Mouse (Mus musculus) stomach, embryonic 16.5 days (tissue): ENCODE data around the gene Man1c1. TPM values are rescaled to one million over a fixed set of nuclear protein-coding genes. Genes with fewer than 3 reads are reported as not detected.

ENCODE experiments used
- ATAC-seq: fragments of 200-750 bp; cut with Nextera tagmentation; 2 replicates; pipeline ENCODE4 v1.8.0; 2017; ENCODE audit warnings: moderate number of reproducible peaks, moderate TSS enrichment; ENCODE audit not compliant: insufficient read depth, low FRiP score
- H3K27ac ChIP-seq: fragments of 300-500 bp; sonication (generic); 2 replicates; pipeline ENCODE4 v1.5.1; 2014; ENCODE audit warnings: low read length
- H3K27me3 ChIP-seq: fragments of 300-500 bp; sonication (generic); 2 replicates; pipeline ENCODE4 v1.6.1; 2014; ENCODE audit warnings: low read length, control low read depth, mixed read lengths; ENCODE audit not compliant: control insufficient read depth, insufficient read depth
- H3K36me3 ChIP-seq: fragments of 300-500 bp; sonication (generic); 2 replicates; pipeline ENCODE4 v1.6.1; 2014; ENCODE audit warnings: low read length; ENCODE audit not compliant: control insufficient read depth, insufficient read depth
- H3K4me1 ChIP-seq: fragments of 300-500 bp; sonication (generic); 2 replicates; pipeline ENCODE4 v1.6.1; 2014; ENCODE audit warnings: low read length, control low read depth, mixed read lengths; ENCODE audit not compliant: control insufficient read depth, insufficient read depth
- H3K4me2 ChIP-seq: fragments of 300-500 bp; sonication (generic); 2 replicates; pipeline ENCODE4 v1.6.1; 2014; ENCODE audit warnings: low read depth, low read length, mixed read lengths
- H3K4me3 ChIP-seq: fragments of 300-500 bp; sonication (generic); replicated peaks from 2 replicates; pipeline ENCODE4 v1.5.1; 2014; ENCODE audit warnings: mild to moderate bottlenecking, low read length
- H3K9ac ChIP-seq: fragments of 300-500 bp; sonication (generic); 2 replicates; pipeline ENCODE4 v1.6.1; 2014; ENCODE audit warnings: low read length
- H3K9me3 ChIP-seq: fragments of 300-500 bp; sonication (generic); replicated peaks from 2 replicates; pipeline ENCODE4 v1.6.1; 2016; ENCODE audit warnings: low read length, control low read depth; ENCODE audit not compliant: control insufficient read depth
- WGBS: fragments of 180-500 bp; shearing (Covaris S2); extraction: QIAGEN DNeasy Blood & Tissue Kit; methylation state at CpG from one replicate; pipeline ENCODE4 v1.1.7; 2014; 5-methylcytosine and 5-hydroxymethylcytosine counted together
- polyA plus RNA-seq: library from polyadenylated mRNA; unstranded; fragments of >200 nt; fragmentation: Nextera tagmentation; extraction: Ambion mirVana; gene quantifications from 2 replicates; pipeline ENCODE4 v1.2.1, GENCODE M21; 2015

Man1c1 gene
- polyA plus RNA-seq, 1 experiment from 2014 or later, result 1.6 TPM

DNA sequence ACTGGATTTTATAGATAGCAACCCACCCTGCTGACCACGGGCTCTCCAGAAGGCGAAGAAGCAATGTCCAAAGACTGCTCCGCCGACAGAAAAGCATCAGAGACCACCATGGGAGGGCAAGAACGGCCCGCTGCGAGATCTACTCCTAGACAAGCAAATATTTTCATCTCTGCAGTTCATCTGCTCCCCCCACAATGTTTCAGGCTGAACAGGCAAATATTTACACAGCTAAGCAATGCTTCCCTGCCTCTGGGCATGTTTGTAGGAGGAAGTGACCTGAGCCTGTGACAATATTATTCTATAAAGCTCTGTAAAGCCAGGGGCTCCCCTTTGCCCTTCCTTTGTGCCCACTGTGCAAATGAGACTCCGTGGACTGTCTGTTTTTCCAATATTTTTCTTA, 20.2 kb downstream of the Man1c1 start:
- 38% methylated on average over 8 of the region's 8 CpGs for WGBS
- Histone ChIP-seq H3K9me3 (peaks cover 13% of the 10 kb centered on the region), H3K4me3 (no peak overlapping the region), H3K27ac (peak overlapping the region; percentile 28; the same call in 1 of the 2 replicates), H3K27me3 (no peaks in the 10 kb centered on the region), H3K4me2 (peak overlapping the region; percentile 28; the same call in 1 of the 2 replicates), H3K4me1 (peaks cover 25% of the 10 kb centered on the region), H3K9ac (no peak overlapping the region), H3K36me3 (no peaks in the 10 kb centered on the region)
- peak; percentile 56; the same call in 1 of the 2 replicates for ATAC-seq

GRCm38 (mm10) chr4:134683008-134683407, 21.1 kb downstream of the Man1c1 start:
- H3K27me3 ChIP-seq, result no peaks in the 10 kb centered on the region
- peak; percentile 61 for ATAC-seq
- H3K4me2 ChIP-seq, result peak overlapping the region; percentile 28
- peak overlapping the region; percentile 28 for H3K27ac ChIP-seq
- 13% methylated on average over 13 of the region's 13 CpGs for WGBS
- peaks cover 25% of the 10 kb centered on the region for H3K4me1 ChIP-seq
- peaks cover 13% of the 10 kb centered on the region for H3K9me3 ChIP-seq
- H3K9ac ChIP-seq, result peak overlapping the region; percentile 40
- H3K36me3 ChIP-seq, result no peaks in the 10 kb centered on the region
- H3K4me3 ChIP-seq, result no peak overlapping the region

DNA sequence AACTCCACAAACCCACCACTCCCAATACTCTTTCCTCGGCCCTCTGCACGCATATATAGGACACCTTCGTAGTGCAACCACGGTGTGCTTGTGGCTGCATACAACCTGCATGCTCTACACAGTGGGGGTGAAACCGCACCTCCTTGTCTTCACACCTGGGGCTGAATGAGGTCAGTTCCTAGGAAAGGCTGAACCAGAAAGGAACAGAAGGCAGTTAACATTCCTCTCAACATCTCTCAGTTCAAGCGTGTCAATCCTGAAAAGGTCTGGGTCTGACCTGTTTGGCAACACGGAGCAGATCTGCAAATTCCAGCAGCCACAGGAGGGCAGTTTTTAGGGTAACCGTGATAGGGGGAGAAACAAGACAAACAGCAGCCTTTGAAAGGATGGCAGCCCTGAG, 21.7 kb downstream of the Man1c1 start:
- 0 out of 2 replicates have a peak overlapping the region, but pooled peaks have one; percentile 40 for H3K9ac ChIP-seq
- H3K36me3 ChIP-seq, result no peaks in the 10 kb centered on the region
- no peak overlapping the region for H3K4me2 ChIP-seq
- no peak overlapping the region for H3K4me3 ChIP-seq
- peak overlapping the region; percentile 28; the same call in 1 of the 2 replicates for H3K27ac ChIP-seq
- no peak for ATAC-seq
- WGBS, result 60% methylated on average over 8 of the region's 8 CpGs
- H3K4me1 ChIP-seq, result peaks cover 25% of the 10 kb centered on the region
- peaks cover 13% of the 10 kb centered on the region for H3K9me3 ChIP-seq
- no peaks in the 10 kb centered on the region for H3K27me3 ChIP-seq

DNA sequence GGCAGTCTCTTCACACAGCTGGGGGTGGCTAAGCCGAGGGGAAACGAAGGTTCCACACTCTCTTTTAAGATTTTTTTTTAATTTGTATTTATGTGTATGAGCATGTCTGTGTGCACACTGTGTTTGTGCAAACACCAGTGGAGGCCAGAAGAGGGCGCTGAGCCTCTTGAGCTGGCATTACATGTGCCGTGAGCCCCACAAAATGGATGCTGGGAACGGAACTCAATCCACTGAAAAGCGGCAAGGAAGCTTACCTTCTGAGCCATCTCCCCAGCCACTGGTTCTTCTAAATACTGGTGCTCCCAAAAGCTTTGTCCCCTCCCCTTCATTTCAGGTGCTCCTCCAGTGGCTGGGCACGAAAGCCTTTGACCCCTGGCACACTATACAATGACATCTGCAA, 22.3 kb downstream of the Man1c1 start:
- Histone ChIP-seq H3K9me3 (peaks cover 13% of the 10 kb centered on the region), H3K4me1 (peaks cover 25% of the 10 kb centered on the region), H3K27me3 (no peaks in the 10 kb centered on the region), H3K4me2 (no peak overlapping the region), H3K27ac (no peak overlapping the region), H3K4me3 (no peak overlapping the region), H3K36me3 (no peaks in the 10 kb centered on the region), H3K9ac (no peak overlapping the region)
- no peak for ATAC-seq
- 86% methylated on average over 7 of the region's 7 CpGs for WGBS

GRCm38 (mm10) chr4:134677556-134678508, 26.3 kb downstream of the Man1c1 start:
- Histone ChIP-seq H3K27me3 (no peaks in the 10 kb centered on the region), H3K4me1 (peaks cover 7% of the 10 kb centered on the region), H3K9me3 (no peaks in the 10 kb centered on the region), H3K4me2 (no peak overlapping the region), H3K4me3 (no peak overlapping the region), H3K9ac (no peak overlapping the region), H3K27ac (no peak overlapping the region), H3K36me3 (no peaks in the 10 kb centered on the region)
- 44% methylated on average over 17 of the region's 17 CpGs for WGBS
- no peak for ATAC-seq

- Histone ChIP-seq H3K9ac (no peak overlapping the region), H3K4me2 (no peak overlapping the region), H3K9me3 (no peaks in the 10 kb centered on the region), H3K27ac (no peak overlapping the region), H3K27me3 (no peaks in the 10 kb centered on the region), H3K4me1 (0 out of 2 replicates have a peak, but pooled peaks cover 2% of the 10 kb centered on the region), H3K4me3 (no peak overlapping the region), H3K36me3 (no peaks in the 10 kb centered on the region)
- no peak for ATAC-seq
- WGBS, result 51% methylated on average over 8 of the region's 8 CpGs
Measured at GRCm38 (mm10) chr4:134675800-134676199, 28.3 kb downstream of the Man1c1 start.

DNA sequence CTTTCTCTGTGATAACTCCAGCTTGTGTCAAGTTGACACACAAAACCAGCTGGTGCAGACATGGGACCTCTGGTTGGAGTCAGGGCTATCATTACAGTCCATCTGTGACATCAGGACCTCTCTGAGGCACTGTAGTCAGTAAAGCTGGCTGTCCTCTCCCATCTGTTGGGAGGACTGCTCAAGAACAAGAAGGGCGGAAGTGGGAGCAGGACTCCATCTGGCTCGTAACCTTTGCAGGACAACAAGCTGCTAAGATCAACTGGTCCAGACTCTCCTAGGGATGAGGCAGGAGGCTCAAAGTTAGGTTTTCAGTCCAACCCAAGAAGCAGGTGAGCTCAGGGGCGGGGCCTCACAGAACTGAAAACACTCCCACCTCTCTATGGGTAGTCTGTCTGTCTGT, 29.1 kb downstream of the Man1c1 start:
- no peak for ATAC-seq
- no peak overlapping the region for H3K4me2 ChIP-seq
- no peaks in the 10 kb centered on the region for H3K36me3 ChIP-seq
- no peaks in the 10 kb centered on the region for H3K27me3 ChIP-seq
- H3K27ac ChIP-seq, result no peak overlapping the region
- no peak overlapping the region for H3K9ac ChIP-seq
- WGBS, result 88% methylated on average over 3 of the region's 3 CpGs
- 0 out of 2 replicates have a peak, but pooled peaks cover 2% of the 10 kb centered on the region for H3K4me1 ChIP-seq
- H3K9me3 ChIP-seq, result no peaks in the 10 kb centered on the region
- H3K4me3 ChIP-seq, result no peak overlapping the region

GRCm38 (mm10) chr4:134673882-134674463, 30.1 kb downstream of the Man1c1 start:
- no peak for ATAC-seq
- 77% methylated on average over 12 of the region's 12 CpGs for WGBS
- H3K4me1 ChIP-seq, result 0 out of 2 replicates have a peak, but pooled peaks cover 2% of the 10 kb centered on the region

GRCm38 (mm10) chr4:134673151-134673550, 30.9 kb downstream of the Man1c1 start:
- no peaks in the 10 kb centered on the region for H3K27me3 ChIP-seq
- H3K9me3 ChIP-seq, result no peaks in the 10 kb centered on the region
- no peak overlapping the region for H3K9ac ChIP-seq
- 0 out of 2 replicates have a peak, but pooled peaks cover 2% of the 10 kb centered on the region for H3K4me1 ChIP-seq
- WGBS, result 93% methylated on average over 8 of the region's 8 CpGs
- no peak overlapping the region for H3K4me2 ChIP-seq
- H3K4me3 ChIP-seq, result no peak overlapping the region
- no peak for ATAC-seq
- H3K27ac ChIP-seq, result no peak overlapping the region
- no peaks in the 10 kb centered on the region for H3K36me3 ChIP-seq

More at GRCm38 (mm10) chr4:134673882-134674463, 30.1 kb downstream of the Man1c1 start:
- no peaks in the 10 kb centered on the region for H3K27me3 ChIP-seq
- no peaks in the 10 kb centered on the region for H3K9me3 ChIP-seq
- H3K36me3 ChIP-seq, result no peaks in the 10 kb centered on the region
- H3K4me2 ChIP-seq, result no peak overlapping the region
- no peak overlapping the region for H3K9ac ChIP-seq
- no peak overlapping the region for H3K4me3 ChIP-seq
- H3K27ac ChIP-seq, result no peak overlapping the region
